8 mouse cellular contexts compared by ENCODE assay signal in genomic region chr14:46384946-46385691, GRCm38 (mm10). TPM values are rescaled to one million over a fixed set of nuclear protein-coding genes. Genes with fewer than 3 reads are reported as not detected.
DNase-seq lines count a peak whose midpoint lies in the region; ATAC-seq and TF ChIP-seq lines count a peak whose summit lies in the region.

No protein-coding gene starts in this region.

- no peak for TF ChIP-seq CTCF in intestine, postnatal 0 days (IDR thresholded peaks at IDR 0.05; ENCODE audit: low read depth)
- no peak for TF ChIP-seq CTCF in midbrain, postnatal 0 days (IDR thresholded peaks at IDR 0.05)
- TF ChIP-seq CTCF in layer of hippocampus, adult 2 months (conservative IDR thresholded peaks at IDR 0.05), result no peak

- peaks cover 25% of the 10 kb centered on the region for H3K4me1 ChIP-seq in heart, embryonic 16.5 days (ENCODE audit: control insufficient read depth, insufficient read depth, low read length)
- H3K4me1 ChIP-seq in embryonic facial prominence, embryonic 11.5 days (ENCODE audit: control insufficient read depth, insufficient read depth, low read length), result no peaks in the 10 kb centered on the region; the same call in 1 of the 2 replicates
- H3K4me1 ChIP-seq in intestine, postnatal 0 days (replicated peaks; ENCODE audit: control insufficient read depth, insufficient read depth, low read length), result no peaks in the 10 kb centered on the region
- H3K4me1 ChIP-seq in midbrain, postnatal 0 days (ENCODE audit: insufficient read depth, low read length), result 0 out of 2 replicates have a peak, but pooled peaks cover 3% of the 10 kb centered on the region

- peaks cover 8% of the 10 kb centered on the region for H3K27me3 ChIP-seq in heart, embryonic 16.5 days (ENCODE audit: control insufficient read depth, insufficient read depth, low read length)
- H3K27me3 ChIP-seq in embryonic facial prominence, embryonic 11.5 days (ENCODE audit: control insufficient read depth, insufficient read depth, low read length), result peaks cover 11% of the 10 kb centered on the region
- peaks cover 48% of the 10 kb centered on the region for H3K27me3 ChIP-seq in intestine, postnatal 0 days (replicated peaks; ENCODE audit: control insufficient read depth, insufficient read depth, low read length)
- H3K27me3 ChIP-seq in midbrain, postnatal 0 days (ENCODE audit: insufficient read depth, low read length), result peaks cover 57% of the 10 kb centered on the region

- intact Hi-C loops in heart, postnatal 25 days (cut with DNase I), result loop anchor here (5.0 to 10.0 kb wide), 7 partner anchors 83 to 393 kb away; no protein-coding TSS in a partner anchor

- no peak for DNase-seq in heart, postnatal 25 days (ENCODE audit: low spot score)
- DNase-seq in embryonic facial prominence, embryonic 11.5 days (ENCODE audit: low spot score), result peak; percentile 75
- no peak for DNase-seq in midbrain, postnatal 0 days (ENCODE audit: low spot score)
- DNase-seq in layer of hippocampus, adult 2 months (ENCODE audit: low spot score in 2 of 2), result no peak
- no peak for DNase-seq in adrenal gland, postnatal 25 days
- DNase-seq in thymus, postnatal 25 days, result no peak

- H3K27ac ChIP-seq in heart, embryonic 16.5 days (ENCODE audit: low read length), result no peak overlapping the region
- peak overlapping the region; percentile 68 for H3K27ac ChIP-seq in embryonic facial prominence, embryonic 11.5 days (replicated peaks; ENCODE audit: low read depth, low read length)
- peak overlapping the region; percentile 10; the same call in 1 of the 2 replicates for H3K27ac ChIP-seq in intestine, postnatal 0 days (ENCODE audit: low read depth, low read length)
- H3K27ac ChIP-seq in midbrain, postnatal 0 days (ENCODE audit: low read depth, low read length), result no peak overlapping the region
- H3K27ac ChIP-seq in layer of hippocampus, adult 2 months, result no peak overlapping the region

- peak overlapping the region; percentile 59 for H3K4me3 ChIP-seq in heart, embryonic 16.5 days (ENCODE audit: low read length)
- H3K4me3 ChIP-seq in embryonic facial prominence, embryonic 11.5 days (ENCODE audit: low read depth, low read length), result peak overlapping the region; percentile 53
- peak overlapping the region; percentile 62 for H3K4me3 ChIP-seq in intestine, postnatal 0 days (ENCODE audit: low read depth, low read length)
- H3K4me3 ChIP-seq in midbrain, postnatal 0 days (ENCODE audit: low read depth, low read length), result peak overlapping the region; percentile 53
- H3K4me3 ChIP-seq in layer of hippocampus, adult 2 months, result no peak overlapping the region

- peak overlapping the region; percentile 86 for H3K4me2 ChIP-seq in heart, embryonic 16.5 days (ENCODE audit: low read depth, low read length)
- H3K4me2 ChIP-seq in embryonic facial prominence, embryonic 11.5 days (ENCODE audit: low read depth, low read length), result peak overlapping the region; percentile 84
- peak overlapping the region; percentile 85 for H3K4me2 ChIP-seq in intestine, postnatal 0 days (replicated peaks; ENCODE audit: low read depth)
- H3K4me2 ChIP-seq in midbrain, postnatal 0 days (ENCODE audit: low read depth, low read length, poor library complexity, severe bottlenecking), result peak overlapping the region; percentile 86

- peak overlapping the region; percentile 66 for H3K9ac ChIP-seq in heart, embryonic 16.5 days (ENCODE audit: low read length)
- peak overlapping the region; percentile 61 for H3K9ac ChIP-seq in embryonic facial prominence, embryonic 11.5 days (replicated peaks; ENCODE audit: low read length)
- H3K9ac ChIP-seq in intestine, postnatal 0 days (ENCODE audit: low read depth, low read length), result peak overlapping the region; percentile 35; the same call in 1 of the 2 replicates
- H3K9ac ChIP-seq in midbrain, postnatal 0 days (replicated peaks; ENCODE audit: low read length, poor library complexity, severe bottlenecking), result 0 out of 2 replicates have a peak overlapping the region, but pooled peaks have one; percentile 39

- H3K9me3 ChIP-seq in heart, embryonic 16.5 days (replicated peaks; ENCODE audit: control insufficient read depth, low read length), result no peaks in the 10 kb centered on the region
- no peaks in the 10 kb centered on the region for H3K9me3 ChIP-seq in embryonic facial prominence, embryonic 11.5 days (replicated peaks; ENCODE audit: control insufficient read depth, low read length)
- H3K9me3 ChIP-seq in intestine, postnatal 0 days (ENCODE audit: control insufficient read depth), result no peaks in the 10 kb centered on the region
- no peaks in the 10 kb centered on the region for H3K9me3 ChIP-seq in midbrain, postnatal 0 days (ENCODE audit: low read length)

- no peak for ATAC-seq in heart, embryonic 16.5 days (replicated peaks; ENCODE audit: extremely low read depth, insufficient read depth, low FRiP score)
- peak; percentile 1; the same call in 1 of the 2 replicates for ATAC-seq in embryonic facial prominence, embryonic 11.5 days (replicated peaks; ENCODE audit: insufficient number of reproducible peaks, low FRiP score, low TSS enrichment, low read depth)
- ATAC-seq in intestine, postnatal 0 days, result no peak
- ATAC-seq in midbrain, postnatal 0 days (ENCODE audit: low FRiP score), result no peak

- 29% methylated on average over 14 of the region's 14 CpGs for WGBS in heart, embryonic 16.5 days
- WGBS in embryonic facial prominence, embryonic 11.5 days, result 3% methylated on average over 14 of the region's 14 CpGs
- 23% methylated on average over 14 of the region's 14 CpGs for WGBS in intestine, postnatal 0 days
- WGBS in midbrain, postnatal 0 days, result 12% methylated on average over 14 of the region's 14 CpGs

- no peaks in the 10 kb centered on the region for H3K36me3 ChIP-seq in heart, embryonic 16.5 days (ENCODE audit: control insufficient read depth, insufficient read depth)
- H3K36me3 ChIP-seq in embryonic facial prominence, embryonic 11.5 days (replicated peaks; ENCODE audit: control insufficient read depth, insufficient read depth, low read depth, low read length), result no peaks in the 10 kb centered on the region
- no peaks in the 10 kb centered on the region for H3K36me3 ChIP-seq in intestine, postnatal 0 days (ENCODE audit: control insufficient read depth, insufficient read depth)
- H3K36me3 ChIP-seq in midbrain, postnatal 0 days (ENCODE audit: insufficient read depth, low read length), result no peaks in the 10 kb centered on the region

RNA-seq across cellular contexts. Expression of gene Bmp4, which starts 5.3 kb away (rescaled TPM):
- polyA plus RNA-seq in heart, embryonic 16.5 days (2015; fragmentation: Nextera tagmentation; extraction: Ambion mirVana), result 14.0 and 21.6 TPM in 2 replicates
- total RNA-seq in heart, postnatal 25 days (2021), result 10 to 100 TPM in 1 of 2 experiments, 1 to 10 TPM in 1; 9.7 to 15.9 TPM
- polyA plus RNA-seq in embryonic facial prominence, embryonic 11.5 days (2014; fragmentation: Nextera tagmentation; extraction: Ambion mirVana), result 19.5 and 34.6 TPM in 2 replicates
- polyA plus RNA-seq in intestine, postnatal 0 days (2015; fragmentation: Nextera tagmentation; extraction: Ambion mirVana), result 20.2 and 23.9 TPM in 2 replicates
- total RNA-seq in midbrain, postnatal 0 days (2014; rRNA removed), result 5.1 and 7.0 TPM in 2 replicates
- 4.6 and 7.5 TPM in 2 replicates for polyA plus RNA-seq in midbrain, postnatal 0 days (2015; fragmentation: Nextera tagmentation; extraction: Ambion mirVana)
- 1 to 10 TPM; 3.0 to 3.2 TPM for total RNA-seq in layer of hippocampus, adult 2 months (2021)
- 12.3 and 14.4 TPM in 2 replicates for total RNA-seq in adrenal gland, postnatal 25 days (2021)

RNA-seq across cellular contexts. Expression of gene Gm15217, which starts 5.9 kb away (rescaled TPM):
- not detected in 2 replicates for polyA plus RNA-seq in heart, embryonic 16.5 days (2015; fragmentation: Nextera tagmentation; extraction: Ambion mirVana)
- total RNA-seq in heart, postnatal 25 days (2021), result not detected
- not detected in 2 replicates for polyA plus RNA-seq in embryonic facial prominence, embryonic 11.5 days (2014; fragmentation: Nextera tagmentation; extraction: Ambion mirVana)
- not detected in 2 replicates for polyA plus RNA-seq in intestine, postnatal 0 days (2015; fragmentation: Nextera tagmentation; extraction: Ambion mirVana)
- not detected in 2 replicates for total RNA-seq in midbrain, postnatal 0 days (2014; rRNA removed)
- polyA plus RNA-seq in midbrain, postnatal 0 days (2015; fragmentation: Nextera tagmentation; extraction: Ambion mirVana), result not detected in 2 replicates
- total RNA-seq in layer of hippocampus, adult 2 months (2021), result not detected
- not detected in 2 replicates for total RNA-seq in adrenal gland, postnatal 25 days (2021)

Comparison
In these comparisons a context has a peak if more than half of its experiments do, and no peak if none do; other contexts are left out.
1. H3K27ac ChIP-seq: peak in embryonic facial prominence, embryonic 11.5 days (single experiment) and intestine, postnatal 0 days (single experiment); none in heart, embryonic 16.5 days (single experiment), midbrain, postnatal 0 days (single experiment) and layer of hippocampus, adult 2 months (single experiment).
2. Peak in every context shown above with its lines, with median percentiles within 50 percentile points of each other: H3K4me2 ChIP-seq and H3K9ac ChIP-seq.